Mouse (Mus musculus) adrenal gland, postnatal 14 days (tissue): Measurements from ENCODE around the gene Lbhd2. TPM values are rescaled to one million over a fixed set of nuclear protein-coding genes. Genes with fewer than 3 reads are reported as not detected.

Experiments used
- DNase-seq: peaks from one replicate; pipeline ENCODE4 v3.0.0; 2021; ENCODE audit warnings: mixed read lengths
- total RNA-seq: library from RNA; stranded (reverse); gene quantifications from 2 replicates; pipeline ENCODE4 v1.2.3, GENCODE M21; 2021

Lbhd2 gene
- total RNA-seq, 1 experiment from 2014 or later: 0.56 TPM

DNA sequence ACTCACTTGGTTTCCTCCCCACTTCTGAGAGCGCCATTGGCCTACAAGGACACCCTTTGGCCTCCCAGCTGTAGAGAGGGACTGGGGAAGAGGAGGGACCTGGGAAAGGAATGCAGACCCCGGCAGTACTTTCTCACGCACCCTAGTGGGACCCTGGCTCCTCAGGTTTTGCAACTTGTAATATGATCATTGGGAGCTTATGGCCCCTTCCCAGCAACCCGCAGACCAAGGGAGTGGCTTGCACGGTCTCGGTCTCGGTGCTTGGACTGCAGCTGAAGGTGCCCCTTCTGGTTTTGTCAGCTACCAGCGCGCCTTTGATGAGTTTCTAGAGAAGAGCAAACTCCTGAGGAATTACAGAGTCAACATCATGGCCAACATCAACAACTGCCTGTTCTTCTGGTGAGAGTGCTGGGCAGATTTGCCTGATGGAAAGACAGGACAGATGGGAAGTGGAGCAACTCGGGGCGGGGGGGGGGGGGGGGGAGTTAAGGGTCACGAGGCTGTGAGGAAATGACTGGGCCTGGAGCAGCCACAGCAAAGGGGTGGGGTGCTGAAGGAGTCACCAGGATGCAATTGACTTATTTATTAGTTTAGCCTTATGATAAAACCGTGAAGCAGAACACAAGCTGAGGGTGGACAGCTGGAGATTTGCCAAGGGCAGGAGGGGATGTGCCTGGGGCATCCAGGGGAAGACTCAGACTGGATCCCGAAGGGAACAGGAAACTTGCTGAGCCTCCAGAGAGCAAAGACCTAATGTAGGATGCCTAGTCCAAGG is 42.5 kb downstream of the Lbhd2 start:
- peak; percentile 84 for DNase-seq

DNA sequence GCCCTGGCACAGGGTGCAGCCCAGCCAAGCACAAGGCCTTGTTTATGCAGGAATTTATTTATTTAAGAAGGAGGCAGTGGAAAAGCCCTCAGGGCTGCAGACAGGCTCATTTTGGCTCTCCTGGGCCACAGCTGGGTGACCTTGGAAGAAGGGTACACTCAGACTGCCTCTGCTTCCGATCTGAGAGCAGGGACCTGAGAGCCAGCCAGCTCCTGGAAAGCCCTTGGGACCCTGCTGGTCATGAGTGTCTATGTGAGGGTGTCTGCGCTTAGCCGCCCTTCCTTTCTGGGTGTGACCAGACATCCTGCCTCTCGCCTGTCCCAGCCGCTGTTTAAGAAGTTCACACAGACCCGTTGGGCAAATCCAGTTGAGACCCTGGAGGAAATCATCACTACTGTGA is 43.8 kb downstream of the Lbhd2 start:
- DNase-seq: peak; percentile 77

DNA sequence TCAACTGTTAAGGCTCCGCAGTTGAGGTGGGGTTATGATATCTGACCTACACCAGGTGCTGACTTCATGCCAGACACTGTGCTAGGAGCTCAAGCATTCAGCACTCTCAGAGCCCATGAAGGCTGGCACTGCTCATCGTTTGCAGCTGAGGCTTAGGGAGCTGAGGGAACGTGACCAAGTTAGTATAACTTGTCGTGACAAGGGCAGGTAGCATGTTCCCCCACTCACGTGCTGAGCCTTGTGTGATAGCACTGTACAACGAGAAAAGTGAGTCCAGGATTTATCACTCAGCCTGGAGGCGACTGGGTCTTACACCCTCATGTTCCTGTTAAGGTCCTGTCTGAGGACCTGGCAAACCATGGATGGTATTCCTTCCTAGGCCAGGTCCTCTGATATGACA is 45.0 kb downstream of the Lbhd2 start:
- no peak for DNase-seq

DNA sequence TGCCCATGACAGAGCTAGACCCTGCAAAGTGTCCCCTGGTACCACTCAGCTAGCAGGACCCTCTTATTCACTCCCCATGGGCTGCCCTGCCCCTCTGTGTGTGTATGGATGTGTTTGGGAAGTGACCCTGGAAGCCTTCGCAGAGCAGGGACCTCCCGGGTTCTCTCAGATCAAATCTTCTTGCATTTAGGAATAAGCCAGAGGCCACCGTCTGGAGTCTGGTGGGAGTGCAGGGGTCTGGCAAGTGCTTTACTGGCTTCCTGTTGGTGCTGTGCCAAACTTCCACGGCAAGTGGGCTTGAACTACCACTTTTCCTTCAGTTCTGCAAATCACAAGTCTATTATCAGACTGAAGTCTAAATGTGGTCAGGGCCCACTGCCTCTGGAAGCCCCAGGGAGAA is 47.4 kb downstream of the Lbhd2 start:
- DNase-seq: no peak

DNA sequence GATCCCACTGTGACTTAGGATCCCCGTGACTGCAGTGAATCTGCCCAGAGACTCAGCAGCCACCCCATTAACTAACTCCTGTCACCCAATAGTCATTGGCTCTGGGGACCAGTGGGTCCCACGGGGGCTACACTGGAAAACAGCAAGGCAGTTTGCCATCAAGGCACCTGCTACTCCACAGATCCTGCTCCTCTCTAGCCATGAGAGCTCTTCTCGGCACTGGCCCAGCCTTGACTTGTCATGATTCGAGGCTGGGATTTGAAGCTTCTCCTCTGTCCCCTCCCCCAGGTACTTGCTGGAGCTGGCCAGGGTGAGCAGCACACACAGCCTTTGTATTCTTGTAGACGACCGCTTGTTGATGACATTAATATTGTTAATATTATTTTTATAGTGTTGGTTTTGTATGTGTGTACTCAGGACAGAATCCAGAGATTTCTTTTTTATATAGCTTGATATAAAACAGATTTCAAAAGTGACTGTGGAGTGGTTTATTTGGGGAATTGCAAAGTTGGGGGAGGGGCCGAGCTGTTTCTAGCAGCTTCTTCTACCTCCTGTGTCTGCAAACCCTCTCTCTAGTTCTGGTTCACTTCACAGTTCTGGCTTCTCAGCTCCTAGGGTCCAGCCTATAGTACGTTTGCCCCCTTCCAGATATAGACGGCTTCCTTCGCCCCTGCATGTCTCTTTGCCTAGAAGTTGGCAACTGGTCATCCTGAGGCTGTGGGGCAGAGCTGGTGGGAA is 48.1 kb downstream of the Lbhd2 start:
- DNase-seq: no peak

DNA sequence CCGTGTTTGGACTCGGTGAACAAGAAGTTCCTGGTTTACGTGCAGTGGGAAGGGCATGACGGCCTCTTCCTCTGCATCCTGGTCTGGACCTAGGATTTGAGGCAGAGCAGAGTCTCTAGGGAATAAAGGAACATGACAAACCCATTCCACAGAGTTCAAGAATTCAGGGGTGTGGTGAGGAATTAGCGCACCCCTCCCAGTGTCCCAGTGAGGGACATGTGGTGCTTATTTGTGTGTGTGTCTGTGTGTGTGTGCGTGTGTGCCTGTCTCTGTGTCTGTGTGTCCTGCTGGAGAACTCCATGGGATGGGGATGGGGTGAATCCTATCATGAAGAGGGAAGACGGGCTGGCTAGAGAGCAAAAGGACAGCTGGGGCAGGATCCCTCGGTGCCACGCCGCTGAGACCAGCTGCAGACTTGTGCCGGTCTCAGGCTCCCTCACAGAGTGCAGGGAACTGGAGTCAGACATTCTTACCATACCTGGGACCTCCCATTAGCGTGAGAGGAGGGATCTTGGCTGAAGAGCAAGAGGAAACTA is 48.8 kb downstream of the Lbhd2 start:
- no peak for DNase-seq

DNA sequence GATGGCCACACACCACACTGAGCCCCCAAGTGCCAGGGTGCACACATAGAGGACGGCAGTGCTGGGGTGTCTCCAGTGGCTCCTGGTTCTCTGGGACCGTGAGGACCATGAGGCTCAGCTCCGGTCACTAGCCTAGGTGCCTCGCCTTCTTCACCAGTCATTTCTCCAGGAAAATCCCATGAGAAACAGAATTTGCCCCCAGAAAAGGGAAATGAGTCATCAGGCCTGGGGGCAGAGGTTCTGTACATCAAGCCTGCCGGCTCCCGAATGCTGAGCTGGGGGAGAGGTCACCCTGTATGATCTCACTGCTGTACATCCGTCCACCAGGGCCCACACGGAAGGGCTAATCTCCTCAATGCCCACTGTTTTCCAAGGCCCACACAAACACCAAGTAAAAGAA is 49.3 kb downstream of the Lbhd2 start:
- no peak for DNase-seq

DNA sequence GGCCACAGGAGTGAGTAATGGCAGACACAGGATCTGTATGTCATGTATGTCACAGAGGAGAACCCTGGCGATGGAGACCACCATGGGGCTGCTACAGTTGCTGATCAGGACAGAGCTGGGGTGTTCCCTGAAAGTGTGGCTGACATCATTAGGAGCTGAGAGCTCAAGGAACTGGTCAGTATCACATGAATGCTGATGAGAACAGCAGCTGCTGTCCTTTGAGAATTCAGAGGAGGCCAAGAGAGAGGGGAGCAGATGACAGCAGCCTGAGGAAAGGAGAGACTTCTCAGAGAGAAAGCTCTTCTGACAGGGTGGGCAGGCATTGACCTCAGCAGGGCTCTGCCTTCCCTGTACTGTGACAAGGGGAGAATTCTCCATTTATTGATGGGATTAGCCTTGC is 51.1 kb downstream of the Lbhd2 start:
- no peak for DNase-seq

Other genes starting within 250 kb of the Lbhd2 start
- 19.3 and 24.9 TPM in 2 replicates for gene Traf3, start 240.4 kb upstream of the Lbhd2 start, total RNA-seq
- gene 4930595D18Rik, start 222.3 kb upstream of the Lbhd2 start, total RNA-seq: not detected in 2 replicates
- not detected in 2 replicates for gene Amn, start 135.7 kb upstream of the Lbhd2 start, total RNA-seq
- gene Cdc42bpb, start 29.1 kb upstream of the Lbhd2 start, total RNA-seq: 133 and 149 TPM in 2 replicates
- 4.6 and 5.2 TPM in 2 replicates for gene Exoc3l4, start 10.2 kb downstream of the Lbhd2 start, total RNA-seq
- gene Tnfaip2, start 35.7 kb downstream of the Lbhd2 start, total RNA-seq: 14.0 and 14.4 TPM in 2 replicates
- 0.60 TPM in 1 of 2 replicates, not detected in the other for gene Gm266, start 79.0 kb downstream of the Lbhd2 start, total RNA-seq
- gene Eif5, start 131.2 kb downstream of the Lbhd2 start, total RNA-seq: 334 and 370 TPM in 2 replicates
- 98.3 and 98.5 TPM in 2 replicates for gene Mark3, start 167.7 kb downstream of the Lbhd2 start, total RNA-seq